Mouse (Mus musculus) forebrain, embryonic 12.5 days (tissue): Measurements from ENCODE around the gene Nckap1l. TPM values are rescaled to one million over a fixed set of nuclear protein-coding genes. Genes with fewer than 3 reads are reported as not detected.
A peak's percentile ranks its signal among the peaks of the same experiment; 100 is the strongest.

Experiments
- ATAC-seq: fragments of 200-750 bp; cut with Nextera tagmentation; 2 replicates; pipeline ENCODE4 v1.8.0; 2017; ENCODE audit warnings: moderate TSS enrichment; ENCODE audit not compliant: low FRiP score
- H3K27ac ChIP-seq: fragments of 300-500 bp; sonication (generic); 2 replicates; pipeline ENCODE4 v1.5.1; 2016; ENCODE audit warnings: mild to moderate bottlenecking
- H3K27me3 ChIP-seq: fragments of 300-500 bp; sonication (generic); 2 replicates; pipeline ENCODE4 v1.6.1; 2016; ENCODE audit warnings: mild to moderate bottlenecking
- H3K36me3 ChIP-seq: fragments of 300-500 bp; sonication (generic); replicated peaks from 2 replicates; pipeline ENCODE4 v1.6.1; 2016; ENCODE audit warnings: mild to moderate bottlenecking
- H3K4me1 ChIP-seq: fragments of 300-500 bp; sonication (generic); 2 replicates; pipeline ENCODE4 v1.6.1; 2016
- H3K4me2 ChIP-seq: fragments of 300-500 bp; sonication (generic); 2 replicates; pipeline ENCODE4 v1.6.1; 2016; ENCODE audit warnings: mild to moderate bottlenecking, moderate library complexity
- H3K4me3 ChIP-seq: fragments of 300-500 bp; sonication (generic); replicated peaks from 2 replicates; pipeline ENCODE4 v1.5.1; 2016; ENCODE audit warnings: mild to moderate bottlenecking
- H3K9ac ChIP-seq: fragments of 300-500 bp; sonication (generic); 2 replicates; pipeline ENCODE4 v1.6.1; 2016; ENCODE audit warnings: mild to moderate bottlenecking
- H3K9me3 ChIP-seq: fragments of 300-500 bp; sonication (generic); 2 replicates; pipeline ENCODE4 v1.6.1; 2016
- WGBS: fragments of 180-500 bp; shearing (Covaris S2); methylation state at CpG from one replicate; pipeline ENCODE4 v1.1.7; 2016; 5-methylcytosine and 5-hydroxymethylcytosine counted together
- polyA plus RNA-seq: library from polyadenylated mRNA; unstranded; fragments of >200 nt; fragmentation: Nextera tagmentation; extraction: Ambion mirVana; gene quantifications from 2 replicates; pipeline ENCODE4 v1.2.1, GENCODE M21; 2016

The Nckap1l gene
- polyA plus RNA-seq, 1 experiment from 2014 or later = 1.6 TPM

DNA sequence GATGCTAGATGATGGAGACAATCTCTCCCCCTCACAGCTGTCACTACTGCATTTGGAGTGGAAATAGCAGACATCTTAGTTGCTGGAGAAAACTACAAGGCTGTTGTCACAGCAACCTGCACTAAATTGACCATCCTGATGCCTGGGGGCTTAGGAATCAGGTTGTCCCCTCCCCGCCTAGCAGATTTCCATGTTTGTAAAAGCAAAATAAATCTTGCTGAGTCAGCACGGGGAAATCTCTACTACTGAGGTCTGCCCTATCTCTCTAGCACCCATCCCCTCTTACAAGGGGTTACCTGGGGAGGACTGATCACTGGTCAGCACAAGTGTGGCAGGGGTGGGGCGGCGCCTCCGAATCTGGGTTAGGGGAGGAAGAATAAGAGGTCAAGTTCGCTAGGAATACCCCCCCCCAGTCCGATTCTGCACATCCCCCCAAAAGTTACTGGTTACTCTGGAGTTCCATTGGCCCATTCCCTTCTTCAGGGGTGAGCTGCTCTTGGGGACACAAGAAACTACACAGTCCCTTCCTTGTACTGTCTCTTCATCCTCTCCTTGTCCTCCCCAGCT is 80.5 kb downstream of the Nckap1l start:
- H3K9me3 ChIP-seq = no peaks in the 10 kb centered on the region
- H3K36me3 ChIP-seq = peaks cover 2% of the 10 kb centered on the region; the same call in 1 of the 2 replicates
- H3K4me3 ChIP-seq = no peak overlapping the region
- peaks cover 19% of the 10 kb centered on the region; the same call in 1 of the 2 replicates for H3K27me3 ChIP-seq
- no peak overlapping the region for H3K9ac ChIP-seq
- H3K27ac ChIP-seq = no peak overlapping the region
- ATAC-seq = no peak
- peaks cover 39% of the 10 kb centered on the region for H3K4me1 ChIP-seq
- 87% methylated on average over 7 of the region's 7 CpGs for WGBS
- no peak overlapping the region for H3K4me2 ChIP-seq

GRCm38 (mm10) chr15:103535030-103535429 is 81.4 kb downstream of the Nckap1l start:
- Histone ChIP-seq H3K4me2 (no peak overlapping the region), H3K36me3 (no peaks in the 10 kb centered on the region; the same call in 1 of the 2 replicates), H3K4me1 (peaks cover 32% of the 10 kb centered on the region), H3K9me3 (no peaks in the 10 kb centered on the region), H3K27ac (no peak overlapping the region), H3K27me3 (peaks cover 25% of the 10 kb centered on the region; the same call in 1 of the 2 replicates), H3K9ac (no peak overlapping the region), H3K4me3 (no peak overlapping the region)
- no peak for ATAC-seq
- 70% methylated on average over 2 of the region's 2 CpGs for WGBS

DNA sequence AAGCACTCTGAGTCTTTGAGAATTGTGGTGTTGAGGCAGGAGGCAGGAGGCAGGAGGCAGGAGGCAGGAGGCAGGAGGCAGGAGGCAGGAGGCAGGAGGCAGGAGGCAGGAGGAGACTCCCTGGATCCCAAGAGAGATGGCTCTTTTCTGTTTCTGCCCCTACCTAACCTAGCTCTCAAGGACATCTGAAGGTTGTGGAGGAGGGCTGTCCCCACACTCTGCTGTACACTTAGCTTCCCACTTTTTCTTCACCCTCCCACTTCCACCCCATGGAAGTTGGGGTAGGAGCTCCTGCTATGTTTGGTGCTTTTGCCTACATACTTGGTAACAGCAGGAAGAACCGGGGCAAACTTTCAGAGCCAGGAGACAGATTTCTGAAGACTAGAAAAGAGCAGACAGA is 82.2 kb downstream of the Nckap1l start:
- Histone ChIP-seq H3K27me3 (peaks cover 26% of the 10 kb centered on the region; the same call in 1 of the 2 replicates), H3K9me3 (no peaks in the 10 kb centered on the region), H3K36me3 (no peaks in the 10 kb centered on the region; the same call in 1 of the 2 replicates), H3K4me2 (no peak overlapping the region), H3K4me3 (no peak overlapping the region), H3K4me1 (peaks cover 26% of the 10 kb centered on the region), H3K9ac (no peak overlapping the region), H3K27ac (no peak overlapping the region)
- WGBS = 60% methylated on average over 1 of the region's 1 CpGs
- no peak for ATAC-seq

DNA sequence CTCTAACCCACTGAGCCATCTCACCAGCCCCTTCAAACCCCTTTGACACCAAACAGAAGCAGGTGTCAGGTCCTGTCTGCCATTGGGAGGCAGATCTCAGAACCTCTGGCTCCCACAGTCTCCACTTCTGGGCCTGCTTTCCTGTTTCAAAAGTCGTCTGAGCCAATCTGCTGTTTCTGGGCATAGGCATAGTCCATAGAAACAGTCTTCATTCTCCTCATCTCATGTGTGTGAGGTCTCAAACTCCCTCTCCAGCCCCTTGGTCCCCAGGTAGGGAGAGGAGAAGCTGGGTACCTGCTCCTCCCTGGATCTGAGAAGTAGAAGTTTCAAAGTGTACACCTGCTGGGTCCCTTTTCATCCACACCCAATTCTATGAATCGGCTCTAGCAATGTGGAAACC is 82.9 kb downstream of the Nckap1l start:
- 23% methylated on average over 2 of the region's 2 CpGs for WGBS
- no peaks in the 10 kb centered on the region for H3K9me3 ChIP-seq
- H3K27ac ChIP-seq = no peak overlapping the region
- peaks cover 28% of the 10 kb centered on the region; the same call in 1 of the 2 replicates for H3K27me3 ChIP-seq
- H3K4me1 ChIP-seq = peaks cover 22% of the 10 kb centered on the region
- peak overlapping the region; percentile 69 for H3K4me3 ChIP-seq
- H3K36me3 ChIP-seq = no peaks in the 10 kb centered on the region; the same call in 1 of the 2 replicates
- H3K4me2 ChIP-seq = peak overlapping the region; percentile 90
- no peak for ATAC-seq
- peak overlapping the region; percentile 75 for H3K9ac ChIP-seq

- H3K27ac ChIP-seq = 0 out of 2 replicates have a peak overlapping the region, but pooled peaks have one; percentile 26
- H3K4me2 ChIP-seq = peak overlapping the region; percentile 90
- peaks cover 22% of the 10 kb centered on the region for H3K4me1 ChIP-seq
- no peaks in the 10 kb centered on the region for H3K36me3 ChIP-seq
- 1% methylated on average over 37 of the region's 37 CpGs for WGBS
- peaks cover 29% of the 10 kb centered on the region; the same call in 1 of the 2 replicates for H3K27me3 ChIP-seq
- H3K9ac ChIP-seq = peak overlapping the region; percentile 75
- peak overlapping the region; percentile 69 for H3K4me3 ChIP-seq
- H3K9me3 ChIP-seq = no peaks in the 10 kb centered on the region
- peak; percentile 62 for ATAC-seq
Observed at GRCm38 (mm10) chr15:103537011-103537821, 83.6 kb downstream of the Nckap1l start.

GRCm38 (mm10) chr15:103537822-103538213 is 84.2 kb downstream of the Nckap1l start, which contains the start of gene Ppp1r1a:
TSS of gene Ppp1r1a (minus strand) at chr15:103538003.
- peak within 1 kb of the TSS; percentile 69 for H3K4me3 ChIP-seq
- 0% methylated on average over 35 of the region's 36 CpGs for WGBS

GRCm38 (mm10) chr15:103539259-103539658 is 85.7 kb downstream of the Nckap1l start:
- Histone ChIP-seq H3K4me1 (peaks cover 22% of the 10 kb centered on the region), H3K4me2 (no peak overlapping the region), H3K9me3 (no peaks in the 10 kb centered on the region), H3K27ac (no peak overlapping the region), H3K27me3 (peaks cover 29% of the 10 kb centered on the region; the same call in 1 of the 2 replicates), H3K4me3 (no peak overlapping the region), H3K9ac (no peak overlapping the region), H3K36me3 (no peaks in the 10 kb centered on the region)
- 66% methylated on average over 2 of the region's 2 CpGs for WGBS
- no peak for ATAC-seq

More at GRCm38 (mm10) chr15:103537822-103538213, 84.2 kb downstream of the Nckap1l start, which contains the start of gene Ppp1r1a:
- H3K9ac ChIP-seq = peak within 1 kb of the TSS; percentile 75
- peaks cover 29% of the 10 kb centered on the region; the same call in 1 of the 2 replicates for H3K27me3 ChIP-seq
- no peaks in the 10 kb centered on the region for H3K9me3 ChIP-seq
- H3K4me2 ChIP-seq = peak within 1 kb of the TSS; percentile 90
- ATAC-seq = peak; percentile 92
- H3K36me3 ChIP-seq = no peaks in the 10 kb centered on the region
- H3K27ac ChIP-seq = 0 out of 2 replicates have a peak within 1 kb of the TSS, but pooled peaks have one; percentile 26
- H3K4me1 ChIP-seq = peaks cover 22% of the 10 kb centered on the region

- Histone ChIP-seq H3K9ac (no peak overlapping the region), H3K27ac (no peak overlapping the region), H3K36me3 (no peaks in the 10 kb centered on the region), H3K27me3 (peaks cover 22% of the 10 kb centered on the region; the same call in 1 of the 2 replicates), H3K4me2 (no peak overlapping the region), H3K9me3 (no peaks in the 10 kb centered on the region), H3K4me1 (peaks cover 18% of the 10 kb centered on the region), H3K4me3 (no peak overlapping the region)
- ATAC-seq = no peak
- 83% methylated on average over 1 of the region's 1 CpGs for WGBS
Observed at GRCm38 (mm10) chr15:103540646-103541045, 87.1 kb downstream of the Nckap1l start.

DNA sequence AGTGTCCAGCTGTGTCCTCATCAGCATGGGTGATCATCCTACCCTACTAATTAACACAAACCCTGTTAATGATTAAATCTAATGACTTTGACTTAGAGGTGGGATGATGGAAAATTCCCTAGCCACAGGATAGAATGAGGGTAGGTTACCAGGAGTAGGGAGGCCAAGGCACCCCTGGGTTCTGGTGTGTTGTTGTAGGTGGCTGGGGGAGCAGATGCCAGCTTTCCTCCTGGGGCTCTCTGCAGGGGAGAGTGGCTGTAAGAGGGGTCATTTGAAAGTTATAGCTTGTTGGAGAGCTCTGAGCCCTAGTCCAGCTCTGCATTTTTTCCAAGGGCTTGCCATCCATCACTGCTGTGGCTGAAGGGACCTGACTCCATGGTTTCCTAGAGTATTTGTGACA is 88.9 kb downstream of the Nckap1l start:
- Histone ChIP-seq H3K27ac (no peak overlapping the region), H3K9ac (no peak overlapping the region), H3K4me1 (peaks cover 8% of the 10 kb centered on the region), H3K4me2 (no peak overlapping the region), H3K36me3 (no peaks in the 10 kb centered on the region), H3K9me3 (no peaks in the 10 kb centered on the region), H3K27me3 (peaks cover 18% of the 10 kb centered on the region; the same call in 1 of the 2 replicates), H3K4me3 (no peak overlapping the region)
- no peak for ATAC-seq

GRCm38 (mm10) chr15:103547983-103548382 is 94.4 kb downstream of the Nckap1l start:
- no peak overlapping the region for H3K27ac ChIP-seq
- H3K9me3 ChIP-seq = no peaks in the 10 kb centered on the region
- no peak overlapping the region for H3K9ac ChIP-seq
- no peaks in the 10 kb centered on the region for H3K27me3 ChIP-seq
- 85% methylated on average over 3 of the region's 3 CpGs for WGBS
- no peak overlapping the region for H3K4me2 ChIP-seq
- no peaks in the 10 kb centered on the region for H3K36me3 ChIP-seq
- no peaks in the 10 kb centered on the region for H3K4me1 ChIP-seq
- no peak for ATAC-seq
- H3K4me3 ChIP-seq = no peak overlapping the region
